Mouse (Mus musculus) heart, embryonic 11.5 days (tissue): ENCODE data around the gene Fbxw10. TPM values are rescaled to one million over a fixed set of nuclear protein-coding genes. Genes with fewer than 3 reads are reported as not detected.

Experiments
- ATAC-seq: fragments of 200-750 bp; cut with Nextera tagmentation; replicated peaks from 2 replicates; pipeline ENCODE4 v1.8.0; 2017; ENCODE audit warnings: moderate library complexity; ENCODE audit not compliant: insufficient number of reproducible peaks, low FRiP score, low TSS enrichment
- H3K27ac ChIP-seq: fragments of 300-500 bp; sonication (generic); 2 replicates; pipeline ENCODE4 v1.5.1; 2014; ENCODE audit warnings: mild to moderate bottlenecking, low read depth, low read length
- H3K27me3 ChIP-seq: fragments of 300-500 bp; sonication (generic); 2 replicates; pipeline ENCODE4 v1.6.1; 2014; ENCODE audit warnings: mild to moderate bottlenecking, low read length, mixed read lengths; ENCODE audit not compliant: control insufficient read depth, insufficient read depth
- H3K36me3 ChIP-seq: fragments of 300-500 bp; sonication (generic); 2 replicates; pipeline ENCODE4 v1.6.1; 2014; ENCODE audit warnings: mild to moderate bottlenecking, low read length, moderate library complexity, mixed read lengths; ENCODE audit not compliant: control insufficient read depth, insufficient read depth
- H3K4me1 ChIP-seq: fragments of 300-500 bp; sonication (generic); 2 replicates; pipeline ENCODE4 v1.6.1; 2014; ENCODE audit warnings: low read length; ENCODE audit not compliant: control insufficient read depth, insufficient read depth
- H3K4me2 ChIP-seq: fragments of 300-500 bp; sonication (generic); 2 replicates; pipeline ENCODE4 v1.6.1; 2014; ENCODE audit warnings: mild to moderate bottlenecking, moderate library complexity
- H3K4me3 ChIP-seq: fragments of 300-500 bp; sonication (generic); 2 replicates; pipeline ENCODE4 v1.5.1; 2014; ENCODE audit warnings: low read depth, low read length
- H3K9ac ChIP-seq: fragments of 300-500 bp; sonication (generic); 2 replicates; pipeline ENCODE4 v1.6.1; 2014; ENCODE audit warnings: mild to moderate bottlenecking, low read depth, low read length, moderate library complexity
- H3K9me3 ChIP-seq: fragments of 300-500 bp; sonication (generic); replicated peaks from 2 replicates; pipeline ENCODE4 v1.6.1; 2016; ENCODE audit warnings: low read length; ENCODE audit not compliant: control insufficient read depth
- WGBS: fragments of 180-500 bp; shearing (Covaris S2); extraction: QIAGEN DNeasy Blood & Tissue Kit; methylation state at CpG from one replicate; pipeline ENCODE4 v1.1.7; 2014; ENCODE audit not compliant: insufficient replicate concordance; 5-methylcytosine and 5-hydroxymethylcytosine counted together
- polyA plus RNA-seq: library from polyadenylated mRNA; unstranded; fragments of >200 nt; fragmentation: Nextera tagmentation; extraction: Ambion mirVana; gene quantifications from 2 replicates; pipeline ENCODE4 v1.2.1, GENCODE M21; 2014

Fbxw10 gene
- polyA plus RNA-seq, 1 experiment from 2014 or later: 0.24 TPM

- no peaks in the 10 kb centered on the region for H3K27me3 ChIP-seq
- H3K9ac ChIP-seq: no peak overlapping the region
- no peak overlapping the region for H3K27ac ChIP-seq
- 29% methylated on average over 6 of the region's 6 CpGs for WGBS
- no peak for ATAC-seq
- no peaks in the 10 kb centered on the region for H3K9me3 ChIP-seq
- H3K4me3 ChIP-seq: peak overlapping the region; percentile 23
- no peaks in the 10 kb centered on the region for H3K36me3 ChIP-seq
- H3K4me2 ChIP-seq: peak overlapping the region; percentile 65
- peaks cover 9% of the 10 kb centered on the region for H3K4me1 ChIP-seq
These were observed 73.8 kb downstream of the Fbxw10 start for GRCm38 (mm10) chr11:62920743-62921050.

DNA sequence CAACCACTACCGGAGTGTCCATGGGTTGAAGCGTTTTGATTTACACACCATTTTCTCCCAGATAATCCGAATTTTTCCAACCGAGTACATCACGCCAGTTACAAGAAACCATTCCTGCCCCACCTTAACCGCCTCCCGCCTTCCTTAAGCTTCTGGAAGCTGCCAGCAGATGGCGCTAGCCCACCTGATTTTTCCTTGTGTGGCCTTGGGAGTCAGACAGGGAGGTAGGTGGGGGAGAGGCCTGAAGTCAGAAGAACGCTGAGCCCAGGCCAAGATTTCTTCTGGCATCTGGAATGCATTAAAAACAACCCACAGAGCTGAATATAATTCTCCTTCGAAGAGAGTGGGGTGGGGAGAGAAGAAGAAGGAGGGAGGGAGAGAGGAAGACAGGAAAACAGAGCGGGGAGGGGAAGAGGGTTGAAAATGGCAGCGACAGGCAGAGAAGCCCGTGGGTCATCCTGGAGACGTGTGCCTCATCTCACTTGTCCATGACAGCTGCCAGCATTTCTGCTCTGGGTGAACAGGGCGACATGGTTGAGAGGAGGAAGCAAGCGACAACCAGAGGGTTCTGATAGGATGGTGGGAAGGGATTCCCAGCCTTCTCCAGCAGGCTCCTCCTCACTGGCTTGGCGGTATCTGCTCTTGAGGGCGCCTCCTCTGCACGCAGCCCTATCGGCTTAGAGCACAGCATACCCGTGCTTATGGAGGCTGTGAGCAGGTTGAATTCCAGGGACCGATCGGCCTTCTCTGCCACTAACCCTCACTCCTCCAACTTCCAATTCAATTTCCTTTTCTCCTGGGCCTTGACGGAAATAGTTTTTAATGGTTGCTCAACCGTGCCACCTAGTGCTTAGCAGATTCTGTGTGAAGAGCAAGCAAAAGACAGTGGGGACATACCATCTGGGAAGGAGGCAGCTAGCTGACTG is 74.4 kb downstream of the Fbxw10 start:
- ATAC-seq: peak; percentile 77
- Histone ChIP-seq H3K9ac (peak overlapping the region; percentile 40), H3K4me2 (peak overlapping the region; percentile 65), H3K27ac (peak overlapping the region; percentile 74), H3K36me3 (no peaks in the 10 kb centered on the region), H3K27me3 (no peaks in the 10 kb centered on the region), H3K4me3 (peak overlapping the region; percentile 23), H3K9me3 (no peaks in the 10 kb centered on the region), H3K4me1 (peaks cover 9% of the 10 kb centered on the region)
- 13% methylated on average over 25 of the region's 25 CpGs for WGBS

- Histone ChIP-seq H3K4me2 (no peak overlapping the region), H3K4me1 (peaks cover 9% of the 10 kb centered on the region), H3K9me3 (no peaks in the 10 kb centered on the region), H3K4me3 (no peak overlapping the region), H3K27ac (no peak overlapping the region), H3K9ac (no peak overlapping the region), H3K27me3 (no peaks in the 10 kb centered on the region), H3K36me3 (no peaks in the 10 kb centered on the region)
- no peak for ATAC-seq
- 43% methylated on average over 6 of the region's 6 CpGs for WGBS
These were observed 77.4 kb downstream of the Fbxw10 start for GRCm38 (mm10) chr11:62924091-62924761.

Other genes with a start within 250 kb of the Fbxw10 start
- gene Lrrc75a, start 198.5 kb upstream of the Fbxw10 start, polyA plus RNA-seq: 14.3 and 16.2 TPM in 2 replicates
- gene Mmgt2, start 198.4 kb upstream of the Fbxw10 start, polyA plus RNA-seq: 45.0 and 47.6 TPM in 2 replicates
- gene Zfp287, start 115.2 kb upstream of the Fbxw10 start, polyA plus RNA-seq: 5.3 and 6.0 TPM in 2 replicates
- not detected in 2 replicates for gene Gm10428, start 94.0 kb upstream of the Fbxw10 start, polyA plus RNA-seq
- 11.3 and 12.9 TPM in 2 replicates for gene Zfp286, start 57.6 kb upstream of the Fbxw10 start, polyA plus RNA-seq
- 3.9 and 5.4 TPM in 2 replicates for gene Trim16, start 26.8 kb upstream of the Fbxw10 start, polyA plus RNA-seq
- gene Tvp23b, start 32.4 kb downstream of the Fbxw10 start, polyA plus RNA-seq: 47.3 and 49.4 TPM in 2 replicates
- 0.54 TPM in 1 of 2 replicates, not detected in the other for gene Cdrt4, start 104.1 kb downstream of the Fbxw10 start, polyA plus RNA-seq
- not detected in 2 replicates for gene Tekt3, start 214.6 kb downstream of the Fbxw10 start, polyA plus RNA-seq